Mouse (Mus musculus) midbrain, embryonic 10.5 days (tissue): Measurements from ENCODE around the gene Acad12. TPM values are rescaled to one million over a fixed set of nuclear protein-coding genes. Genes with fewer than 3 reads are reported as not detected.
"Not testable (repeated sequence)": the region's sequence is repeated elsewhere in the genome, so short reads cannot be mapped to it uniquely, and the experiment has no call there.

Experiments used
- DNase-seq: peaks from one replicate; pipeline ENCODE4 v3.0.0-alpha.2; 2017; ENCODE audit warnings: low spot score
- H3K27ac ChIP-seq: fragments of 300-500 bp; sonication (generic); replicated peaks from 2 replicates; pipeline ENCODE4 v1.5.1; 2016; ENCODE audit warnings: mild to moderate bottlenecking
- H3K27me3 ChIP-seq: fragments of 300-500 bp; sonication (generic); 2 replicates; pipeline ENCODE4 v1.6.1; 2016; ENCODE audit warnings: low read depth, mild to moderate bottlenecking; ENCODE audit not compliant: poor library complexity, severe bottlenecking
- H3K36me3 ChIP-seq: fragments of 300-500 bp; sonication (generic); 2 replicates; pipeline ENCODE4 v1.6.1; 2016; ENCODE audit warnings: mild to moderate bottlenecking, moderate library complexity
- H3K4me1 ChIP-seq: fragments of 300-500 bp; sonication (generic); 2 replicates; pipeline ENCODE4 v1.6.1; 2016
- H3K4me3 ChIP-seq: fragments of 300-500 bp; sonication (generic); 2 replicates; pipeline ENCODE4 v1.5.1; 2016; ENCODE audit warnings: mild to moderate bottlenecking, moderate library complexity
- H3K9me3 ChIP-seq: fragments of 300-500 bp; sonication (generic); replicated peaks from 2 replicates; pipeline ENCODE4 v1.6.1; 2016; ENCODE audit warnings: mild to moderate bottlenecking
- WGBS: fragments of 180-500 bp; shearing (Covaris S2); methylation state at CpG from one replicate; pipeline ENCODE4 v1.1.7; 2016; 5-methylcytosine and 5-hydroxymethylcytosine counted together
- polyA plus RNA-seq: library from polyadenylated mRNA; unstranded; fragments of >200 nt; fragmentation: Nextera tagmentation; extraction: Ambion mirVana; gene quantifications from 2 replicates; pipeline ENCODE4 v1.2.1, GENCODE M21; 2016

Acad12 gene
- 2.1 TPM in 2 replicates for polyA plus RNA-seq

DNA sequence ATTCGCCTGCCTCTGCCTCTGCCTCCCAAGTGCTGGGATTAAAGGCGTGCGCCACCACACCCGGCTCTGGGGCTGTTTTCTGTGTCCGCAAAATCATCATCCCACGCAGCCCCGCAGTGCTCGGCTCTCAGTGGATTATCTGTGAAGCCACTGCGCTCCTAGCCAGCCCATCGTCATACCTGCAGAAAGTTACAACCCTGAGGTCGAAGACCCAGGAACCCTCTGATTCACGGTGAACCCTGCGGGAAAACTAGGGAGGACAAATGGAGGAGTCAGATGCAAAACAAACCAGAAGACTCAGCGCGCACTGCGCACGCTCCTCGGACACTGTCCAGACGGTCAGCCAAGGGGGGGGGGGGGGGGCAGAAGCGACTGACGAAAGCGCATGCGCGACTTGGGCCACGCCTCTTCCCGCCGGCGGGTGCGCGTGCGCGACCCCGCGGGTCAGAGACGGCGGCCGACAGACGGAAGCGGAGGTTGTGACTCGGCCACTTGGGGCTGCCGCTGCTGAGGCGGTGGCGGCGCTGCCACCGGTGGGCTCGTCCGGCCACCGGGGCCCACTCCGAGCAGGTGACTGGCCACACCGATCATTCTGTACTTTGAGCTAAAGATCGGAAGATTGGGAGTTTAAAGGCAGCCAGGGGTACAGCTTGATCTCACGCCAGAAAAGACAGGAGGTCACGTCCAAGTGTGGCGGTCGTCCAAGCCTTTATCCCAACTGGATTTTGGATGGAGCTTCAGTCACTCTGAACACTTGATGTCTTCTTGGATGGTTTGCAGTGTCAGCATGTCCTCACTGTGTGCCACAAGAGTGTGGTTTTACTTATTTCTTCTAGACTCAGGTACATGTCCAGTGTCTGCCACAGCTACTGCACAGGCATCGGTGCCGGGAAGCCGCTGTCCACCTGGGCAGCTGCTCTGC lies at the start of gene Acad12:
Acad12 (minus strand) TSS at position 347 of the 922 bp plus-strand sequence.
- peak within 1 kb of the TSS; percentile 88 for H3K27ac ChIP-seq
- peak within 1 kb of the TSS; percentile 76 for H3K4me3 ChIP-seq
- H3K36me3 ChIP-seq = 0 out of 2 replicates have a peak, but pooled peaks cover 5% of the 10 kb centered on the region
- H3K27me3 ChIP-seq = no peaks in the 10 kb centered on the region
- peaks cover 18% of the 10 kb centered on the region for H3K4me1 ChIP-seq
- DNase-seq = peak; percentile 95
- H3K9me3 ChIP-seq = no peaks in the 10 kb centered on the region
- 2% methylated on average over 58 of the region's 58 CpGs for WGBS

DNA sequence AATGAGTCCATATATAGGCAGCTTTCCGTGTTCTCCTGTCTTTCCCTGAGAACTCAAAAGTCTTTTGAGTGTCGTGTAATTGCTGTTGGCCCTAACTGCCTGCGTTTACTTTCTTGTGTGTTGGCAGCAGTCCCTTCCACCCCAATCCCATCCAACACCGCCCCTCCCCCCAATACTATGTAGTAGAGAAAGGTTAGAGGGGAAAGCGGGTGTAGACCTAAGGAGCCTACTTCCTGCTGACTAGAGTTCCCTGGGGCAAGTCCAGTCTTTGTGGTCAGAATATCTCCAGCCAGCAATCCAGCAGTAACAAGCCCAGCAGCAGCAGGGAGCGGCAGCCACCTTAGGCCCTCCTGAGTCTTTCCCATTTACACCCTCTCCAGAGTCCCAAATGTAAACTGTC lies 49.7 kb upstream of the Acad12 start:
- Histone ChIP-seq H3K9me3 (no peaks in the 10 kb centered on the region), H3K27ac (no peak overlapping the region), H3K27me3 (no peaks in the 10 kb centered on the region), H3K36me3 (peaks cover 91% of the 10 kb centered on the region), H3K4me1 (no peaks in the 10 kb centered on the region), H3K4me3 (no peak overlapping the region)
- DNase-seq = no peak
- WGBS = 83% methylated on average over 6 of the region's 6 CpGs

DNA sequence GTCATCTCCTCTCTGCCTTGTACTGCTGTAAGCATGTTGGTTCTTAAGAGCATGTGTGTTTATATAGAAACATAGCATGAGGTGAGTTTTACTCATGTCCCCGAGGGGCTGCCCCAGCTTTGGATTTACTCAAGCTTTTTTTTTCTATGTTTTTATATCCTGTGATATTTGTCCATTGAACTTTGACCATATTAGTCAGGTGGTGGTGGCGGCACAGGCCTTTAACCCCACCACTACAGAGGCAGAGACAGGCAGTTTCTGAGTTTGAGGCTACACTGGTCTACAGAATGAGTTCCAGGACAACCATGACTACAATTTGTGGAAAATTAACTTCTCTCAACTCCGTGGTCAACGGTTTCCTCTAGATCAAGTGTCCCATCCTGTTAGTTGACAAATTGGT lies 48.3 kb upstream of the Acad12 start:
- no peak overlapping the region for H3K4me3 ChIP-seq
- H3K27me3 ChIP-seq = no peaks in the 10 kb centered on the region
- no peak for DNase-seq
- 95% methylated on average over 4 of the region's 4 CpGs for WGBS
- H3K9me3 ChIP-seq = no peaks in the 10 kb centered on the region
- H3K27ac ChIP-seq = no peak overlapping the region
- peaks cover 2% of the 10 kb centered on the region for H3K4me1 ChIP-seq
- peaks cover 90% of the 10 kb centered on the region for H3K36me3 ChIP-seq

DNA sequence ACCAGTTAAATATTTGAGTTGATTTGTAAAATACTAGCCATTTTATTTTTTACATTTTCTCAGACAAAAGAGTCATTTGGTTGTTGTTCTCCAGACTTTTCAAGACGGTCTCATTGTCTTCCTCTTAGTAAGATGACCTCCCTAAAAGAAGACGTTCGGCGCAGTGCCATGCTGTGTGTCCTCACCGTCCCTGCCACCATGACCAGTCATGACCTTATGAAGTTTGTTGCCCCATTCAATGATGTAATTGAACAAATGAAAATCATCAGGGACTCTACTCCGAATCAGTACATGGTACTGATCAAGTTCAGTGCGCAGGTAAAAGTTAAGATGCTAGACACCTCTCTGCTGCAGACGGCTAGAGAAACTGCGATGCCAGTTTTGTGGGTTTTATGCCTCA lies 46.2 kb upstream of the Acad12 start:
- no peak for DNase-seq
- 95% methylated on average over 9 of the region's 9 CpGs for WGBS
- H3K9me3 ChIP-seq = no peaks in the 10 kb centered on the region
- H3K4me1 ChIP-seq = peaks cover 18% of the 10 kb centered on the region
- no peak overlapping the region for H3K27ac ChIP-seq
- H3K36me3 ChIP-seq = peaks cover 70% of the 10 kb centered on the region
- no peaks in the 10 kb centered on the region for H3K27me3 ChIP-seq
- H3K4me3 ChIP-seq = no peak overlapping the region

DNA sequence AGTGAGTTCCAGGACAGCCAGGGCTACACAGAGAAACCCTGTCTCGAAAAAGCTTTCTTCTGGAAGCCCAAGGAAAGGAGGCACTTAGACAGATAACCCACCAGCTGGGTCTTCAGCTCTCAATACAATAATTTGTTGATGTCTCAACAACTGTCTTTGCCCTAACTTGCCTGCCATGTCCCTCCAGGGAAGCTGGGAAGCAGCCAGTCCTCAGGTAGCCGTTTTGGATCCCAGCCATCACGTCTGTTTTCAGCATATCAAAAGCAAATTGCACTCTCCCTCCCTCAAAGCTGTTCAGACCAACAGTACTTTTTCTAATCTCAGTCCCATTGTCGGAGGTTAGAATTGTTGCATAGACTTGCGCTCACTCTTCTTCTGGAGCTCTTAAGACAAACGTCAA lies 45.3 kb upstream of the Acad12 start:
- Histone ChIP-seq H3K4me3 (no peak overlapping the region), H3K36me3 (peaks cover 62% of the 10 kb centered on the region), H3K4me1 (peaks cover 25% of the 10 kb centered on the region), H3K27me3 (no peaks in the 10 kb centered on the region), H3K9me3 (no peaks in the 10 kb centered on the region), H3K27ac (no peak overlapping the region)
- no peak for DNase-seq
- 93% methylated on average over 6 of the region's 6 CpGs for WGBS

DNA sequence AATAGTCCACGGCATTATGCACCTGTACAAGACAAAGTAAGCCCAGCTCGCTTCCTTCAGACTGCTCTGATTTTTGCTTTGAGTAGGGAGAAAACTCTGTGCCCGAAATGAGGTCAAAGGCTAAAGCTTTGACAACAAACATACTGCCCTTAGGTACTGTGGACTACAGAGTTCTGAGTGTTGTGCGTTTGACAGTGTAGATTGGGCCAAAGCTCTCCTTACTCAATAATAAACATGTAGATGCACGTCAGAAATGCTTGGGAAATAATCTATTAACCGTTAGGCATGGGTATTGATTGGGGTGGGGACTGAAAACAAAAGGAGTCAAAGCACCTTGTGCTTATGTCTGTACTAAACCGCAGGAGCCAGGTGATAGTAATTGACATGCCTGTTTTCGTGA lies 44.7 kb upstream of the Acad12 start:
- peaks cover 56% of the 10 kb centered on the region for H3K36me3 ChIP-seq
- H3K4me3 ChIP-seq = no peak overlapping the region
- WGBS = 89% methylated on average over 8 of the region's 8 CpGs
- no peak overlapping the region for H3K27ac ChIP-seq
- no peaks in the 10 kb centered on the region for H3K27me3 ChIP-seq
- DNase-seq = no peak
- H3K9me3 ChIP-seq = no peaks in the 10 kb centered on the region
- H3K4me1 ChIP-seq = peaks cover 25% of the 10 kb centered on the region

DNA sequence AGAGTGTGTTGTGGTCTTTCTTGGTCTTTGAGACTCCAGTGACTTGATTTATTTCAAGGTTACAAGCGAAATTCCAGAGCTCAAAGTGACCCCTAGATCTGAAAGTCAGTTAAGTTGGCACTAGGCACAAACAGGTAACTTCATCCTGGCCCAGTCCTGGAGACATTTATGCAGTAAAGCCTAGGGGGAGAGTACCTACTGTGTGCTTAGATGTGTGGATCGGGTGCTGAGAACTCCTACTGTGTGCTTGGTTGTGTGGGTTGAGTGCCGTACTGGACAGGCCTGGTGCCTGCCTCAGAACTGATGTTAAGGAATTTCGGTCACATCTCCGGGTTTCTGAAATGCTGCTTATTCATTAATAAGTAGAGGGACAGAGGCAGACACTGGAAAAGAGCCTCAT lies 42.8 kb upstream of the Acad12 start:
- Histone ChIP-seq H3K27ac (no peak overlapping the region), H3K4me1 (peaks cover 25% of the 10 kb centered on the region), H3K36me3 (peaks cover 40% of the 10 kb centered on the region), H3K4me3 (peak overlapping the region; percentile 86), H3K9me3 (no peaks in the 10 kb centered on the region), H3K27me3 (no peaks in the 10 kb centered on the region)
- DNase-seq = no peak
- WGBS = 90% methylated on average over 5 of the region's 5 CpGs

DNA sequence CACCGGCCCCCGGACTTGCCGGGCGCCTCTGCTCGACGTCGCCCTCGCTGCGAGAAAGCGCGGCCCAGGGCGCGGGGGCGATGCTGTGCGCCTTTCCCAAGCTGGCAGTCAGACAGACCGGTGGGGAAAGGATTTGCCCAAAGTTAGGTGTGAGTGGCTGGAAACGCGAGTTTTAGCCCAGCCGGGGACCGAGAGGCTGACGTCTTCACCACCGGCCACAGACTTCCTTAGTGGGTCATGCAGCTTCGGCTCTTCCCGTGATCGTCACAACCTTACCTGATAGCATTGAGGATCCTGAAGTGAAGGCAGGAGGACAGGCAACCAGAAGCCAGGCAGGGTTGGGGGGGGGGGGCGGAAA lies 42.1 kb upstream of the Acad12 start:
- Histone ChIP-seq H3K36me3 (peaks cover 34% of the 10 kb centered on the region), H3K4me3 (peak overlapping the region; percentile 86), H3K27ac (peak overlapping the region; percentile 85), H3K27me3 (no peaks in the 10 kb centered on the region), H3K9me3 (no peaks in the 10 kb centered on the region), H3K4me1 (peaks cover 25% of the 10 kb centered on the region)
- no peak for DNase-seq
- 2% methylated on average over 26 of the region's 26 CpGs for WGBS

DNA sequence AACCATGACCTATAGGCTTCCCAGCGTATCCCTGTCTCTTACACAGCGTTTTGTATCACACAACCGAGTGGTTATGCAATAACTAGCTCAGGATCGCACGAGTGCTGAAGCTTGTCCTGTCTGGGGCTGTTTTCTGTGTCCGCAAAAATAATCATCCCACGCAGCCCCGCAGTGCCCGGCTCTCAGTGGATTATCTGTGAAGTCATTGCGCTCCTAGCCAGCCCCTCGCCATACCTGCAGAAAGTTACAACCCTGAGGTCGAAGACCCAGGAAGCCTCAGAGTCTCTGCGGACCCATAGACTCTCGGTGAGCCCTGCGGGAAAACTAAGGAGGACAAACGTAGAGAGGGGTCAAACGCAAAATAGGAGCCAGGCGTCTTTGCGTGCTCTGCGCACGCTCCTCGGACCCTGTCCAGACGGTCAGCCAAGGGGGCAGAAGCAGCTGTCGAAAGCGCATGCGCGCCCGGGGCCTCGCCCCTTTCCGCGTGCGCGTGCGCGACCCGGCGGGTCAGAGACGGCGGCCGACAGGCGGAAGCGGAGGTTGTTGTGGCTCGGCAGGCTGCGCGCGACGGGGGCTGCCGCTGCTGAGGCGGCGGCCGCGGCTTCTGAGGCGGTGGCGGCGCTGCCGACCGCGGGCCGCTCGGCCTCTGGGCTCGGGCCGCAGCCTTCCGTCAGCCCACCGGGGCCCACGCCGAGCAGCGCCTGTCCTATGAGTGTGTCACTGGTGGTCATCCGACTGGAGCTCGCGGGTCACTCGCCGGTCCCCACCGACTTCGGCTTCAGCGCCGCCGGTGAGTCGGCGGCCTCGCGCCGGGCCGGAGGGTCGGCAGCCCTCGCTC lies 41.5 kb upstream of the Acad12 start, which contains the start of the genes Acad10 and Brap:
Acad10 (minus strand) TSS at position 456 of the 838 bp plus-strand sequence.
Brap (plus strand) TSS at position 505 of the 838 bp plus-strand sequence.
- WGBS = 2% methylated on average over 84 of the region's 85 CpGs
- peaks cover 25% of the 10 kb centered on the region for H3K4me1 ChIP-seq
- H3K9me3 ChIP-seq = no peaks in the 10 kb centered on the region

DNA sequence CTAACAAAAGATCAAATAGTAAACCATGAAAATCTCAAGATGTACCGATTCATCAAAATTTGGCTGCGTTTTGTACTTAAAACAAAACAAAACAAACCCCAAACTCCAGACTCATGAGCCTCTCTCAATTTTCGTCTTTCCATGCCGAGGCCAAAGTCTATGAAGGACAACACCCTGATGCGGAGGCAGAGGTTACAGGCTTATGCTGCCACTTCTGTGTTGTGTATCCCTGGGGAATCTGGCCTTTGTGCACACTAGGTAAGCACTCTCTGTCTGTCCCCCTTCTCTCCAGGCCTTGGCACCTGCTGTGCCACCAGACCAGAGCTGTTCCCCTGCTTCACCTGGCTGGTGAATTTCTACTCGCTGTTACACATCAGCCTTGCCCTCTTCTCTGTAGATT lies 38.9 kb upstream of the Acad12 start:
- WGBS = 85% methylated on average over 6 of the region's 6 CpGs
- H3K4me1 ChIP-seq = peaks cover 25% of the 10 kb centered on the region

More for the DNA sequence above, 41.5 kb upstream of the Acad12 start, which contains the start of the genes Acad10 and Brap:
- peak; percentile 96 for DNase-seq
- Histone ChIP-seq H3K4me3 (peak within 1 kb of the TSS; percentile 86), H3K36me3 (peaks cover 31% of the 10 kb centered on the region), H3K27ac (peak within 1 kb of the TSS; percentile 85), H3K27me3 (no peaks in the 10 kb centered on the region)

DNA sequence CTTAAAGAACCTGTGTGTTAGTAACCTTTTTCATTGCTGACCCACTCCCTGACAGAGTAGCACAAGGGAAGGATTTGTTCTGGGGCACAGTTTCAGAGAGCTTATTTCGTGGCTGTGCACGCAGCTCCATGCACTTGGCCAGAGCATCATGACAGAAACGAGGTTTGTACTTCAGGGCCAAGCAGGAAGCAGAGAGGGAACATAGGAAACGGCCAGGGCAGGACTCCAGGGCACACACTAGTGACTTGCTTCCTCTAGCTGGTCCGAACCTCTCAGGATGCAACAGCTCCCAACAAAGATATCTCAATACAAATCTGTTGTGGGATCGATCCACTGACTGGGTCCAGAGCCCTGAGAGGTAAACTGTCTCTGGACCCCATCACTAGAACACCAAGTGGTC lies 38.1 kb upstream of the Acad12 start:
- 86% methylated on average over 6 of the region's 6 CpGs for WGBS
- peaks cover 20% of the 10 kb centered on the region for H3K4me1 ChIP-seq

More for the DNA sequence above, 38.9 kb upstream of the Acad12 start:
- not testable (repeated sequence) for H3K9me3 ChIP-seq, H3K36me3 ChIP-seq, H3K27me3 ChIP-seq, H3K4me3 ChIP-seq, DNase-seq, H3K27ac ChIP-seq

DNA sequence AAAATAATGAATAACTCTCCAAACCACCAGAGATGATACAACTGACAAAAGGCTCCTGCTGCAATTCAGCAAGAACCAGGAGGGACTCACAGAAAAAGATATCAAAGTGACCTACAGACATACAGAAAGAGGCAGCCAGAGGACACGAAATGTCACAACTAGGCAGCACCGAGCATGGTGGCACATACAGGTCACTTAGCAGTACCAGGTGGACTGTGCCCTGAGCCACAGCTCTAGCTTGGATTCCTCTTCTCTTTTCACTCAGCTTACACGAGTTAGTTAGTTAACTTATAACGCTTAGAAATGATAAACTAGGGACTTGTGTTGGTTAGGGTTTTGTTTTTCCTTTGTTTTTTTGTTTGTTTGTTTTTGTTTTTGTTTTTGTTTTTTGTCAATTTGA lies 35.8 kb upstream of the Acad12 start:
- H3K4me1 ChIP-seq = peaks cover 2% of the 10 kb centered on the region
- no peak for DNase-seq
- no peaks in the 10 kb centered on the region for H3K27me3 ChIP-seq
- H3K9me3 ChIP-seq = no peaks in the 10 kb centered on the region
- H3K36me3 ChIP-seq = no peaks in the 10 kb centered on the region
- 90% methylated on average over 4 of the region's 4 CpGs for WGBS
- no peak overlapping the region for H3K27ac ChIP-seq
- no peak overlapping the region for H3K4me3 ChIP-seq

More for the DNA sequence above, 38.1 kb upstream of the Acad12 start:
- H3K4me3 ChIP-seq, H3K27me3 ChIP-seq, H3K36me3 ChIP-seq, H3K27ac ChIP-seq, H3K9me3 ChIP-seq, DNase-seq: not testable (repeated sequence)
